Mouse (Mus musculus) stomach, embryonic 16.5 days (tissue): ENCODE data around the gene Plp1. TPM values are rescaled to one million over a fixed set of nuclear protein-coding genes. Genes with fewer than 3 reads are reported as not detected.

Experiments
- ATAC-seq: fragments of 200-750 bp; cut with Nextera tagmentation; 2 replicates; pipeline ENCODE4 v1.8.0; 2017; ENCODE audit warnings: moderate number of reproducible peaks, moderate TSS enrichment; ENCODE audit not compliant: insufficient read depth, low FRiP score
- H3K27ac ChIP-seq: fragments of 300-500 bp; sonication (generic); 2 replicates; pipeline ENCODE4 v1.5.1; 2014; ENCODE audit warnings: low read length
- H3K27me3 ChIP-seq: fragments of 300-500 bp; sonication (generic); 2 replicates; pipeline ENCODE4 v1.6.1; 2014; ENCODE audit warnings: low read length, control low read depth, mixed read lengths; ENCODE audit not compliant: control insufficient read depth, insufficient read depth
- H3K36me3 ChIP-seq: fragments of 300-500 bp; sonication (generic); 2 replicates; pipeline ENCODE4 v1.6.1; 2014; ENCODE audit warnings: low read length; ENCODE audit not compliant: control insufficient read depth, insufficient read depth
- H3K4me1 ChIP-seq: fragments of 300-500 bp; sonication (generic); 2 replicates; pipeline ENCODE4 v1.6.1; 2014; ENCODE audit warnings: low read length, control low read depth, mixed read lengths; ENCODE audit not compliant: control insufficient read depth, insufficient read depth
- H3K4me2 ChIP-seq: fragments of 300-500 bp; sonication (generic); 2 replicates; pipeline ENCODE4 v1.6.1; 2014; ENCODE audit warnings: low read depth, low read length, mixed read lengths
- H3K4me3 ChIP-seq: fragments of 300-500 bp; sonication (generic); replicated peaks from 2 replicates; pipeline ENCODE4 v1.5.1; 2014; ENCODE audit warnings: mild to moderate bottlenecking, low read length
- H3K9ac ChIP-seq: fragments of 300-500 bp; sonication (generic); 2 replicates; pipeline ENCODE4 v1.6.1; 2014; ENCODE audit warnings: low read length
- H3K9me3 ChIP-seq: fragments of 300-500 bp; sonication (generic); replicated peaks from 2 replicates; pipeline ENCODE4 v1.6.1; 2016; ENCODE audit warnings: low read length, control low read depth; ENCODE audit not compliant: control insufficient read depth
- WGBS: fragments of 180-500 bp; shearing (Covaris S2); extraction: QIAGEN DNeasy Blood & Tissue Kit; methylation state at CpG from one replicate; pipeline ENCODE4 v1.1.7; 2014; 5-methylcytosine and 5-hydroxymethylcytosine counted together
- polyA plus RNA-seq: library from polyadenylated mRNA; unstranded; fragments of >200 nt; fragmentation: Nextera tagmentation; extraction: Ambion mirVana; gene quantifications from 2 replicates; pipeline ENCODE4 v1.2.1, GENCODE M21; 2015

Plp1 gene
- 5.7 and 5.9 TPM in 2 replicates for polyA plus RNA-seq

DNA sequence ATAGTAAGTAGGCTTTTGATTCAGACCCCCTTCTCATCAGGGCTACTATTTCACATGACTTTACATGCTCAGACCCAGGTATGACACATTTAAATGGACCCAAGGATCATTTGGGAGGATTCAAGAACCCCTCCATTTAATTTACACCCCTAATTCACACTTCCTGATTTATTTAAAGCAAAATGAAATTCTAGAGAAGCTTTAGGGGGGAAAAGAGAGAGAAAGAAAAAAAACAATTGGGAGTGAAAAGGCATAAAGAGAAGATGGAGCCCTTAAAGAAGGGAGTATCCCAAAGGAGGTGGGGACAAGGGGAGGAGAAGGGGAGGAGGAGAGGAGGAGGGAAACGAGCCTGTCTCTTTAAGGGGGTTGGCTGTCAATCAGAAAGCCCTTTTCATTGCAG is at the start of gene Plp1:
Gene Plp1 (plus strand): TSS at position 301 of the 400 bp plus-strand sequence.
- WGBS = 24% methylated on average over 1 of the region's 1 CpGs
- no peak within 1 kb of the TSS for H3K4me2 ChIP-seq
- no peaks in the 10 kb centered on the region for H3K4me1 ChIP-seq
- H3K9ac ChIP-seq = no peak within 1 kb of the TSS
- no peak for ATAC-seq
- H3K27ac ChIP-seq = no peak within 1 kb of the TSS
- no peaks in the 10 kb centered on the region; the same call in 1 of the 2 replicates for H3K27me3 ChIP-seq
- no peaks in the 10 kb centered on the region for H3K9me3 ChIP-seq
- no peak within 1 kb of the TSS for H3K4me3 ChIP-seq
- no peaks in the 10 kb centered on the region for H3K36me3 ChIP-seq

DNA sequence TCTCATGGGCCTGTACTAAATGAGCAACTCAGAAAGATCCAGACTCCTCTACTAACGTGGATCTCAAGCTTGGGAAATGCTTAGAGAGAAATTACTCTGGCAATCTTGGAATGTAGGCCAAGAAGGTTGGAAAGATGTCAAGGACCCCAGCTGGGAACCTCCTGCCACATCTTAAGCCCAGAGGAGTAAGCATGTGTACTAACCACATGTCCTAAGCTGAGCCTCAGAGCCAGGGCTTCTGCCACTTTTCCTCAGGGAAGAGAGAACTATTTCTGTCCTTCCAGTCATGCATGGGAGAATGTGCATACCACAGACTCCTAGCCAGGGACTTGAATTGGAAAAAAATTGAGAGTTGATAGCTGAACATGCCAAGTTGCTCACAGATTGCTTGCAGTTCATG is 49.4 kb upstream of the Plp1 start:
- no peaks in the 10 kb centered on the region for H3K27me3 ChIP-seq
- no peak overlapping the region for H3K4me2 ChIP-seq
- WGBS = 73% methylated on average over 1 of the region's 1 CpGs
- no peak overlapping the region for H3K4me3 ChIP-seq
- no peaks in the 10 kb centered on the region for H3K4me1 ChIP-seq
- no peak overlapping the region for H3K9ac ChIP-seq
- no peaks in the 10 kb centered on the region for H3K9me3 ChIP-seq
- ATAC-seq = no peak
- H3K27ac ChIP-seq = no peak overlapping the region
- H3K36me3 ChIP-seq = no peaks in the 10 kb centered on the region

DNA sequence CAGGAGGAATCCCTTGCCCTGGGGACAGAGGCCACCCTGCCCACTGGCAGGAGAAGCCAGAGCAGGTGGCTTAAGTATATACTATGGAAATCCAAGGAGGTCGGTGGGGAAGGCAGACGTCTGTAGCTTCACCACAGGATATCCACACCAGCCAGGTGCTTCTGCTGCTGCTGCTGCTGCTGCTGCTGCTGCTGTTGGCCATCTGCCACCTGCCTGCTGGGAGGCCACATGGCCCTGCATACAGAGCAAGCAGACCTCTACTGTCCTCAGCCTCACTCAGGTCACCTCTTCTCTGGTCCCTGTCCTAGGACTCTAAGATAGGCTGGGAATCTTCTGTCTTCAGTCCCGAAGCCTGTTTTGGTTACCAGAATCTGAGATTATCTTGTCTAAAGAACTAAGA is 44.4 kb upstream of the Plp1 start:
- H3K27ac ChIP-seq = no peak overlapping the region
- no peaks in the 10 kb centered on the region for H3K4me1 ChIP-seq
- no peak overlapping the region for H3K4me3 ChIP-seq
- no peaks in the 10 kb centered on the region for H3K9me3 ChIP-seq
- no peak for ATAC-seq
- H3K27me3 ChIP-seq = no peaks in the 10 kb centered on the region
- WGBS = 66% methylated on average over 3 of the region's 3 CpGs
- H3K4me2 ChIP-seq = no peak overlapping the region
- H3K36me3 ChIP-seq = no peaks in the 10 kb centered on the region
- no peak overlapping the region for H3K9ac ChIP-seq

DNA sequence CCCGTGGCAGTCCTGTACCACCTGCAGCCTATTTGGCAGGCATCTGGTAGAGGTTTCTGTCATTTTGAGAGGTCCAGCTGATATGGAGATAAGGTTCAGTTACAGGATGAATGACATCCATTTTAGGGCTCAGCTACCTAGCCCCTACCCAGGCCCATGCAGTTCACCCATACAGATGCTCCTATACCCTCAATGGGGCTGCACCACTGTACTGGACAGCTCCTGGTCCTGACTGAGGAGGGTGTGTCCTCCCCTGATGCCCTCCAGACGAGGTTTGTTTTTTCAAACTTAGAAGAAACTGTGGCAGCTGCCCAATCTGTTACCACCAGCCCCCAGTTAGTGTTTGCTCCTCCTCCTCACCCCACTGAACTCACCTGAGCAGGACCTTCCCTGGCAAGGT is 43.2 kb upstream of the Plp1 start:
- Histone ChIP-seq H3K4me3 (no peak overlapping the region), H3K9ac (no peak overlapping the region), H3K4me2 (no peak overlapping the region), H3K27ac (no peak overlapping the region), H3K36me3 (no peaks in the 10 kb centered on the region), H3K27me3 (no peaks in the 10 kb centered on the region), H3K9me3 (no peaks in the 10 kb centered on the region), H3K4me1 (no peaks in the 10 kb centered on the region)
- WGBS = 71% methylated on average over 2 of the region's 2 CpGs
- ATAC-seq = no peak

DNA sequence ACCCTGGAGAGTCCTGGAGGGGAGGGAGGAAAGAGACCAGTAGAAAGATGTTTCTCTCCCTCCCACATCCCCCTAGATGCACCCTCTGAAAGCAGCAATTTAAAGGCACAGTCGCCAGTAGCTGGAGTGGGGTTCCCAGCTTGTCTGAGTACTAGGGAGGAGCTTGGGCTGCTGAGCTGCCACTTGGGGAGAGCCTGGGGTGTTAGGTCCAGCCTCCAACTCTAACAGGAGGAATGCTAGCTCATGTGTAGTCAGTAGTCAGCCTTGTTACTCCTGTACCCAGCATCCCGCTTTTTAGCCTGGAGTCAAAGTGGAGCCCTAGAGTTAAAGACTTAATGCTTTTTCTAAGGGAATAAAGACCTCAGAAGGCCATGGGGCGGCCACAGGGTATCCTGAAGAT is 42.4 kb upstream of the Plp1 start, which contains the start of gene Glra4:
Gene Glra4 (minus strand): TSS at position 101 of the 400 bp plus-strand sequence.
- Histone ChIP-seq H3K4me3 (no peak within 1 kb of the TSS), H3K27me3 (no peaks in the 10 kb centered on the region), H3K4me2 (no peak within 1 kb of the TSS), H3K36me3 (no peaks in the 10 kb centered on the region), H3K9me3 (no peaks in the 10 kb centered on the region), H3K9ac (no peak within 1 kb of the TSS), H3K27ac (no peak within 1 kb of the TSS), H3K4me1 (no peaks in the 10 kb centered on the region)
- 73% methylated on average over 3 of the region's 3 CpGs for WGBS
- ATAC-seq = no peak

DNA sequence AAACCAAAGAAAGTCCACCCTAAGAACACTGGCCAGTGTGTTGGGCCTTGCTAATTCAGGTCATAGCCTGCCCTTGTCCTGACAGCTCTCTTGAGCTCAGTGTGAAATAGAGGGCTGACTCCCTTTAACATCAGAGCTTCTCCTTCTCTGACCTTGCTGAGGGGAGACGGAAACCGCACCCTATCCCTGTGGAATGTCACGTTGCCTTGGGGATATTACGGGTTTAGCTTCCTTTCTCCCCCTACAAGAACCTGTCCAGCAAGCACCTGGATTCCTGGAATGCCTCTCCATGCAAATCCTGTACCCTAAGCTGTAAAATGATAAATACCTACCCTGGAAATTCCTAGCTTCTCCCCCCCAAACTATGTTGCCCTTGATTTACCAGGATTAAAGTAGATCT is 33.0 kb upstream of the Plp1 start:
- H3K9me3 ChIP-seq = no peaks in the 10 kb centered on the region
- H3K36me3 ChIP-seq = no peaks in the 10 kb centered on the region
- no peak overlapping the region for H3K4me2 ChIP-seq
- H3K9ac ChIP-seq = no peak overlapping the region
- WGBS = 56% methylated on average over 4 of the region's 4 CpGs
- H3K27me3 ChIP-seq = no peaks in the 10 kb centered on the region
- H3K4me1 ChIP-seq = no peaks in the 10 kb centered on the region
- no peak for ATAC-seq
- no peak overlapping the region for H3K4me3 ChIP-seq
- H3K27ac ChIP-seq = no peak overlapping the region

DNA sequence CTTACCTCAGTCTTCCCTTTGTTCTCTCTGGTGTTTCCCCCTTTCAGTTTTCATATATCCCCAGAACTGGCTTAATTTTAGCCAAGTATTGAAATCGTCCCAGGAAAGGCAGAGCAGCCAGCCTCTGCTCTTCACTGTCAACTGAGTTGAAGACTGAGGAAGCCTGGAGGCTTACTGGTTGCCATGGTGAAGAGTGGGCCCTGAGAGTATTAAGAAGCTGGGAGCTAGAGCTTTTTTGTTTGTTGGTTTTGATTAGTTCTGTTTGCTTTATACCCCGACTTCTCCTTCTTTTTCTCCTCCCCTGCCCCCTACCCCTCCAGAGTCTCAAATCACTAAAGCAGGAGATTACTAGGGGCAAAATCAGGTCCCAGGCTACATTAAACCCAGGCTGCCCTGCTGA is 25.2 kb upstream of the Plp1 start:
- Histone ChIP-seq H3K4me3 (no peak overlapping the region), H3K4me1 (no peaks in the 10 kb centered on the region), H3K9ac (no peak overlapping the region), H3K27me3 (no peaks in the 10 kb centered on the region; the same call in 1 of the 2 replicates), H3K36me3 (no peaks in the 10 kb centered on the region), H3K4me2 (no peak overlapping the region), H3K9me3 (no peaks in the 10 kb centered on the region), H3K27ac (no peak overlapping the region)
- no peak for ATAC-seq
- WGBS = 37% methylated on average over 2 of the region's 2 CpGs

DNA sequence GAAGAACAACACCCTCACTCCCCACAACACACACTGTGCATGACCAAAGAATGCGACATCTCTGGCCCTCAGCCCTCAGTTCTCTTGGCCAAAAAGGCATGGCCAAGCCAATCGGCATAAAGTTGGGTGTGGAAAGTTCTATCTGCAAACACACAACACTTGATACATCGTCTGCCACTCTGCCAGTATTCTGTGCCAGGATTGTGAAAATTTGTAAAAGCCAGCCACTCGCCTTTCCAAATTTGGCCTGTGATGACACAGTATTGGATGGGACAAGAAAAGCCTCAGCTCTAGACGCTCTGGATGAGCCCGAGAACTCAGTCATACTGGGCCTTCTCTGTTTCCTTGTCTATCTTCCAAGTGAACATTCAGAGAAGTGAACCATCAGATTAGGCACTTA is 2.7 kb upstream of the Plp1 start:
- Histone ChIP-seq H3K4me3 (no peak overlapping the region), H3K27ac (no peak overlapping the region), H3K4me2 (no peak overlapping the region), H3K4me1 (no peaks in the 10 kb centered on the region), H3K27me3 (no peaks in the 10 kb centered on the region), H3K9me3 (no peaks in the 10 kb centered on the region), H3K9ac (no peak overlapping the region), H3K36me3 (no peaks in the 10 kb centered on the region)
- no peak for ATAC-seq
- WGBS = 84% methylated on average over 6 of the region's 6 CpGs

DNA sequence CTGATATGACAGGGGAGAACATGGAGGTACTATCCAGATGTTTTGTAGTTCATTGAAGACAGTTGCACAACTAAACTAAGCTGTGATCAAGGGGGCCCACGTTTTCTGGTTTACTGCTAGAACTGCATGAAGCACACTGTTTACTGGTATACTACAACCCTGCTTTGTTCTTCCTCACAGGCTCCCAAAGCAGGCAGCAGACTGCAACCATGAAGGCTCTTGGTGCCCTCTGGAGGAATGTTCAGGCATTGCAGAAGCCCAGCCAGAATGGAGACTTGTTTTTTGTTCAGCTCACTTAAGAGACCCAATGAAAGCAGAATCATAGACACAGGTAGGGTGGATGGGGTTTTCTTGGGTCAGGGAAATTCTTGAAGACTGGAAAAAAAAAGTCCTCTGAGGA is 2.2 kb upstream of the Plp1 start:
- Histone ChIP-seq H3K4me1 (no peaks in the 10 kb centered on the region), H3K9me3 (no peaks in the 10 kb centered on the region), H3K4me3 (no peak overlapping the region), H3K27ac (no peak overlapping the region), H3K27me3 (no peaks in the 10 kb centered on the region), H3K36me3 (no peaks in the 10 kb centered on the region), H3K9ac (no peak overlapping the region), H3K4me2 (no peak overlapping the region)
- ATAC-seq = no peak
- 5% methylated on average over 1 of the region's 1 CpGs for WGBS

DNA sequence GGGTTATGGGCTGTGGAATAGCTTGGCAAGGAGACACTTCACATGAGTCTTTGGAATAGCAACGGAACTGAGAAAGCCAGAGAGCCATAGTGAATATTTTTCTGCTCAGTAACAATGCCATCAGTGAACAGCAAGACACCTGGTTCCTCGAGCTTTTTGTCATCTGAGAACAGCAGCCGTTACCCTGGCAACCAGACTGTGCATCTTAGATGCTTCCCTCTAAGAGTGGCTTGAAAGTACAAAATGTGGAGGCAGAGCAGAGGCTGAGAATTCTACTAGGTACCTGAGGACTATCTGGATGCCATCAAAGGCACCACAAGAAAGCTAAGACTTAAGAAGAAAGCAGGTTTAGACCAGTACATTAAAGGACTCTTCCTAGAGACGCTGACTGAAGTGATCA is 2.5 kb downstream of the Plp1 start:
- Histone ChIP-seq H3K4me2 (no peak overlapping the region), H3K4me1 (no peaks in the 10 kb centered on the region), H3K9me3 (no peaks in the 10 kb centered on the region), H3K27ac (no peak overlapping the region), H3K9ac (no peak overlapping the region), H3K27me3 (no peaks in the 10 kb centered on the region; the same call in 1 of the 2 replicates), H3K4me3 (no peak overlapping the region), H3K36me3 (no peaks in the 10 kb centered on the region)
- ATAC-seq = no peak
- WGBS = 68% methylated on average over 4 of the region's 4 CpGs
